Mouse (Mus musculus) embryo, embryonic 10 days (tissue): ENCODE results near the gene Mical2.

Experiments
- DNase-seq: peaks from one replicate; pipeline ENCODE4 v3.0.0-alpha.2; 2015; ENCODE audit warnings: low spot score

The Mical2 gene

GRCm38 (mm10) chr7:112275883-112276282, 50.2 kb downstream of the Mical2 start:
- no peak for DNase-seq

- DNase-seq: no peak
Observed at GRCm38 (mm10) chr7:112276823-112277222, 51.2 kb downstream of the Mical2 start.

- no peak for DNase-seq
Observed at GRCm38 (mm10) chr7:112278648-112279047, 53.0 kb downstream of the Mical2 start.

- peak; percentile 57 for DNase-seq
Observed at GRCm38 (mm10) chr7:112280474-112280873, 54.8 kb downstream of the Mical2 start.

- DNase-seq: no peak
Observed at GRCm38 (mm10) chr7:112283606-112284310, 58.1 kb downstream of the Mical2 start.

GRCm38 (mm10) chr7:112285573-112285972, 59.9 kb downstream of the Mical2 start:
- DNase-seq: no peak

GRCm38 (mm10) chr7:112288352-112289107, 62.9 kb downstream of the Mical2 start:
- DNase-seq: no peak

- DNase-seq: no peak
Observed at GRCm38 (mm10) chr7:112289514-112289913, 63.9 kb downstream of the Mical2 start.

GRCm38 (mm10) chr7:112289990-112290389, 64.3 kb downstream of the Mical2 start:
- DNase-seq: no peak

GRCm38 (mm10) chr7:112293456-112294104, 67.9 kb downstream of the Mical2 start:
- DNase-seq: no peak

- DNase-seq: no peak
Observed at GRCm38 (mm10) chr7:112295426-112296221, 70.0 kb downstream of the Mical2 start.

GRCm38 (mm10) chr7:112298032-112298431, 72.4 kb downstream of the Mical2 start:
- DNase-seq: no peak

GRCm38 (mm10) chr7:112298871-112299422, 73.3 kb downstream of the Mical2 start:
- no peak for DNase-seq

- no peak for DNase-seq
Observed at GRCm38 (mm10) chr7:112299521-112300096, 74.0 kb downstream of the Mical2 start.

- DNase-seq: no peak
Observed at GRCm38 (mm10) chr7:112300141-112300540, 74.5 kb downstream of the Mical2 start.

GRCm38 (mm10) chr7:112301052-112301451, 75.4 kb downstream of the Mical2 start:
- no peak for DNase-seq

GRCm38 (mm10) chr7:112304382-112304781, 78.7 kb downstream of the Mical2 start:
- no peak for DNase-seq

GRCm38 (mm10) chr7:112309289-112310016, 83.8 kb downstream of the Mical2 start:
- no peak for DNase-seq

- no peak for DNase-seq
Observed at GRCm38 (mm10) chr7:112310017-112310360, 84.3 kb downstream of the Mical2 start.

- DNase-seq: no peak
Observed at GRCm38 (mm10) chr7:112313211-112313610, 87.6 kb downstream of the Mical2 start.

GRCm38 (mm10) chr7:112313670-112314069, 88.0 kb downstream of the Mical2 start:
- DNase-seq: no peak
